Mouse (Mus musculus) G1E-ER4 (cell line): ENCODE results near the gene Asxl2. TPM values are rescaled to one million over a fixed set of nuclear protein-coding genes. Genes with fewer than 3 reads are reported as not detected.

ENCODE experiments used
- GATA1 ChIP-seq: IDR thresholded peaks from one replicate; pipeline ENCODE4 v1.8.0; 2012; ENCODE audit warnings: low read length, inconsistent platforms
- polyA plus RNA-seq: library from polyadenylated mRNA; stranded (reverse); fragments of >175 nt; gene quantifications from 2 replicates; pipeline ENCODE4 v1.2.3, GENCODE M21; 2012

Gene Asxl2
- polyA plus RNA-seq, 1 experiment = 38.0 TPM

DNA sequence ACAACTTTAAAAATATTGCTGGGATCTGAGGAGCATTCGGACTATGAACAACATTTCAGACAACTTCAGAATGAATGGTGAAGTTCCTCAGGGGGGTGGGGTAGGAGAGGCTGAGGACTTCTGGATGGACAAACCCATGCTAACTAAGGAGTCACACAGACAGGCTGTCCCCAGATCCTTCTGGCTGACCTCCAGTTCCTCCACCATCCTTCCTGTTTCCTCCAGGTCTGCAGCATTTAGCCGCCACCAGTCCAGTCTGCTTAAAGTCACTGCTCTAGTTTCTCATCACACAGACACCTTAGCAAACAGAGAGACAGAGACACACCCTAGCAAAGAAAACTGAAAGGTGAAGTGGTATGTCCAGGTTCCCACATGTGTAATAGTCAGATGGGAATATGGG lies 2.5 kb upstream of the Asxl2 start:
- TF ChIP-seq GATA1 = no peak

- no peak for TF ChIP-seq GATA1
These were observed 999 bp upstream of the Asxl2 start for GRCm38 (mm10) chr12:3425375-3426341.

GRCm38 (mm10) chr12:3427067-3427889 lies 621 bp downstream of the Asxl2 start:
- TF ChIP-seq GATA1 = no peak

DNA sequence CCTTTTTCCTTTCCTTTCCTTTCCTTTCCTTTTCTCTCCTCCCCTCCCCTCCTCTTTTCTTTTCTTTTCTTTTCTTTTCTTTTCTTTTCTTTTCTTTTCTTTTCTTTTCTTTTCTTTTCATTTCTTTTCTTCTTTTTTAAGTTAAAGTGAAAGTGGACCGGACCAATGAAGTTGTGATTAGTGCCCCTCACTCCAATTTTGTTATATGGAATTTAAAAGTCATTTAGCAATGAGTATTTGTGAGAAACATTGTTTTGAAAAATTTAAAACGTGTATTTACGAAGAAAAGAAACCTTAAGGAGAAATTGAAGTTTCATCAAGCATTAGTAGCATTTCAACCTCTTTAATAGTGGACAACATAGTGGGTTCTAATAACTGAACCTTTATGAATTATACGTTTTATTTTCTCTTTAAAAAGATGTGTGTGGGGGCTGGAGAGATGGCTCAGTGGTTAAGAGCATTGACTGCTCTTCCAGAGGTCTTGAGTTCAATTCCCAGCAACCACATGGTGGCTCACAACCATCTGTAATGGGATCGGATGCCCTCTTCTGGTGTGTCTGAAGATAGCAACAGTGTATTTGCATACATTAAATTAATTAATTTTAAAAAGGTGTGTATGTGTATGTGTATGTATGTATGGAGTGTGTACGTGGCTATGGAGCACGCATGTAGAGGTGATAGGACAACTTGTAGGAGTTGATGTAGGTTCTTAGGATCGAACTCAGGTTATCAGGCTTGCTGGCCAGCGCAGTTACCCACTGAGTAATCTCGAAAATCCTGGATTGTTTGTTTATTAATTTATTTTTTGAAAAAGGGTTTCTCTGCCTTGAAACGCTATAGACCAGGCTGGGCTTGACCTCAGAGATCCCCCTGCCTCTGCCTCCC lies 1.5 kb downstream of the Asxl2 start:
- TF ChIP-seq GATA1 = no peak

- TF ChIP-seq GATA1 = no peak
These were observed 3.2 kb downstream of the Asxl2 start for GRCm38 (mm10) chr12:3429681-3430442.

DNA sequence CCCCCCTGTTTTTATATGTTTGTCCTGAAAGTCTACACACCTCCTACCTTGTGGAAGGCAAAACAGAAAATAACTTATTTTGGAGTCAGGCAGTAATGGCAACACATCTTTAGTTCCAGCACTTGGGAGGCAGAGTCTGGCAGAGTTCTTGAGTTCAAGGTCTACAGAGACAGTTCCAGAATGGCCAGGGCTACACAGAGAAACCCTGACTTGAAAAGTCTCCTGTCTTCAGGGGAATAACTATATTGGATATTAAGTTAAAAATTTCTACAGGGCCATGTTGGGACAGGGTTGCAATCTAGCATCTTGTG lies 3.7 kb downstream of the Asxl2 start:
- no peak for TF ChIP-seq GATA1

DNA sequence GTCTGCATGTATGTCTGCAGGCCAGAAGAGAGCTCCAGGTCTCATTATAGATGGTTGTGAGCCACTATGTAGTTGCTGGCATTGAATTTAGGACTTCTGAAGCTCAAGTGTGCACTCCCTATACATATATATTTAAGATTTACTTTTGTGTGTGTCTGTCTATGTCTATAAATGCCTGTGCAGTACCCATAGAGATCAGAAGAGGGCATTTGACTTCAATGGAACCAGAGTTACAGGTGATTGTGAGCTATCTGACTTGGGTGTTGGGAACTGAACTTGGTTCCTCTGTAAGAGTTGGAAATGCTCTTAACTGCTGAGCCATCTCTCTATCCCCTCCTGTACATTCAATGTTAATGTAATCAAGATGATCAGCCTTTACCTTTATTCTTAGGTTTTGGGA lies 4.3 kb downstream of the Asxl2 start:
- TF ChIP-seq GATA1 = no peak

DNA sequence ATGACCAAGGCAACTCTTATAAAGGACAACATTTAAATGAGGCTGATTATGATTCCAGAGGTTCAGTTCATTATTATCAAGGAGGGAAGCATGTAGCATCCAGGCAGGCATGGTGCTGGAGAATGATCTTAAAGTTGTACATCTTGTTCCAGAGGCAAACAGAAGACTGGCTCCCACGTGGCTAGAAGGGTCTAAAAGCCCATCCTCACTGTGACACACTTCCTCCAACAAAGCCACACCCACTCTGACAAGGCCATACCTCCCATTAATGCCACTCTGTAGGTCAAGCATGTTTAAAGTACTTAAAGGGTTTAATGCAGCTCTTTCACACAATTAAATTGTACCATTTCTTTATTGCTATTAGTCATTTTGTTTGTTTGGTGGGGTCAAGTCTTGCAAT lies 7.1 kb downstream of the Asxl2 start:
- TF ChIP-seq GATA1 = no peak

GRCm38 (mm10) chr12:3436446-3436845 lies 9.8 kb downstream of the Asxl2 start:
- no peak for TF ChIP-seq GATA1

DNA sequence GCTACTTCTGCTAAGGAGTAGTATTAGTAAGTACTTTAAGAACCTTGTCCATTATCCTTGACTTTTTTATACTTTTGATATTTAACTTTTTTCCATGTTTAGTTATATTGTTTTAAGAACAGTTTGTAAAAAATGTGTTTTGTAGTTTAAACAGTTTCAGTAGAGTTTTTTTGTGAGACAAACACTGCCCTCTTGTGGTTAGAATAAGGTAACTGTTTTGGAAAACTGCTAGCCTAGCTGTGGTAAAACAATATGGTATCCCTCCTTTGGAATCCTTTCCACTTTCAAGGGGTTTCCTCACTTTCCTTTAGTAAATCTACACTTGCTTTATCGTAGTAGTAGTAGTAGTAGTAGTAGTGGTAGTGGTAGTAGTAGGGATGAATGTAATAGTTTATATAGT lies 11.2 kb downstream of the Asxl2 start:
- no peak for TF ChIP-seq GATA1

DNA sequence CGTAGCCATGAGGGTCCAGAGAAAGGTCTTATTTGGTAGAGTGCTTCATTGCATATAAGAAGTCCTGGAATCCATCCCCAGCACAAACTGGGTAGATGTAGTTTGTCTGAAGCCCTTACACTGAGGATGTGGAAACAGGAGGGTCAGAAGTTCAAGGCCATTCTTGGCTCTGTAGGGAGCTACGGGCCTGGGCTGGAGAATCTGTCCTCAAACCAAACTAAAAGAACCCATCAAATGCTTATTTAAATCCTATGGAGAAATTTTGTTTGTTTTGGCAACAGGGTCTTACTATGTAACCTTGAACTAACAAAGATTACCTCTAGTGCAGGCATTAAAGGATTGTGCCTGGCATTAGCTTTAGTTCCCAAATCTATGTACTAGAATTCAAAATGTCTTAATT lies 14.3 kb downstream of the Asxl2 start:
- TF ChIP-seq GATA1 = no peak

- TF ChIP-seq GATA1 = no peak
These were observed 14.7 kb downstream of the Asxl2 start for GRCm38 (mm10) chr12:3441361-3441760.

- no peak for TF ChIP-seq GATA1
These were observed 26.9 kb downstream of the Asxl2 start for GRCm38 (mm10) chr12:3453554-3453953.

- no peak for TF ChIP-seq GATA1
These were observed 36.4 kb downstream of the Asxl2 start for GRCm38 (mm10) chr12:3463087-3463486.

- TF ChIP-seq GATA1 = no peak
These were observed 73.0 kb downstream of the Asxl2 start for GRCm38 (mm10) chr12:3499662-3500061.
